Mouse (Mus musculus): ENCODE measurements around the gene Aldoart2. TPM values are rescaled to one million over a fixed set of nuclear protein-coding genes. Genes with fewer than 3 reads are reported as not detected.
"Not testable (repeated sequence)": the region's sequence is repeated elsewhere in the genome, so short reads cannot be mapped to it uniquely, and the experiment has no call there.

Gene Aldoart2
- not detected for total RNA-seq (2021)
- long read RNA-seq, experiment 1, result 0 reads
- long read RNA-seq, experiment 2, result 0 reads

GRCm38 (mm10) chr12:55565206-55565605, at the start of gene Aldoart2:
Aldoart2 (plus strand) TSS chr12:55565239.
- no peak for DNase-seq (ENCODE audit: low spot score in 2 of 2)

- DNase-seq (ENCODE audit: low spot score in 2 of 2), result peak; percentile 20 to 26
These were observed 46.8 kb upstream of the Aldoart2 start for GRCm38 (mm10) chr12:55518061-55518738.

DNA sequence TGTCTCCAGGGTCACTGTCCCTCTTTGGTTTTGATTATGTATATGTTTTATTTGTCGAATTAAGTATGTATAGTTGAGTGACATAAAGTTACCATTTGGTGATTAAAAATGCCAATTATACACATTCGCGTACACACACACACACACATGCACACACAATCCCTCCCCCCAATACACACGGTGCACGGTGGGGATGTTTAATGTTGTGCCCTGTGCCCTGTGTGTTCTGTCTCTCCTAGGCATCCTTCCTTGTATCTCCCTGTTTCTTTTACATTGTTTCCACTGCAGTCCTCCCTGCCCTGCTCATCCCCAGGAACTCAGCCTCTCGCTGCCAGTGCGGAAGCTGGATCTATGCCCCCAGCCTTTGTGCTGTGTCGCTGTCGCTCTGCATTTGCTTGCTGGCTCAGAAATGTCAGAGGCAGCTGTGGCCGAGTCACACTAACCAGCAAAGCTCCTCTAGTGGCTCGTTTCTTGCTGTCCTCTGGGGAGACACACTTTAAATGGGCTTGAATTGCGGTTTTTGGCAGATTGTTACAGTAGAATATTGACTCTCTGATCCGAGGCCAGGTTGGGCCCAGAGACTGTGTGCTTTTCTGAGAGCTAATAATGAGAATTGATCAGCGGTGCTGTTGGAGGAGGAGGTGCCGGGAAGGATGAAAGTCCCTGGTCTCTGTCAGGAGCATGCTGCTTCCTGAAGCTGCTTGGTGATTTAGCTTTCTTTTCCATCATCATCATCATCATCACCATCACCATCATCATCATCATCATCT, 37.9 kb upstream of the Aldoart2 start:
- no peak for DNase-seq (ENCODE audit: low spot score in 2 of 2)

GRCm38 (mm10) chr12:55536537-55537135, 28.4 kb upstream of the Aldoart2 start:
- no peak for DNase-seq (ENCODE audit: low spot score in 2 of 2)

GRCm38 (mm10) chr12:55537742-55538141, 27.3 kb upstream of the Aldoart2 start:
- no peak for DNase-seq (ENCODE audit: low spot score in 2 of 2)

GRCm38 (mm10) chr12:55538328-55538971, 26.6 kb upstream of the Aldoart2 start:
- no peak for DNase-seq (ENCODE audit: low spot score in 2 of 2)

DNA sequence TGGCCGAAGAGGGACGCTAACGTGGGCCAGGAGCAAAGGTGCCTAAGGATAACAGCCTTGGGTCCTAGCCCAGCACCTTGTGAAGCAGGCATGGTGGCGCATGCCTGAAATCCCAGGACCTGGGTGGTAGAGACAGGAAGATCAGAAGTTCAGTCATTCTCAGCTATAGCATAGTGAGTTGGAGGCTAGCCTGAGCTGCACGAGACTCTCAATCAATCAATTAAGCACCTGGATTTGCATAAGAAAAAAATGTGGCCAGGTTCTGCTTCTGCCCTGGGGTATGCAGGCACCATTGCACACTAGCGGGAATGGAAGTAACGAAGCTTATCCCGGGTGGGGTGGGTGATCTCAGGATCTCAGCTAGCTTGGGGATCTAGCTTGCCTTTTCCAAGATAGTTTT, 25.9 kb upstream of the Aldoart2 start:
- DNase-seq (ENCODE audit: low spot score in 2 of 2), result no peak

- not testable (repeated sequence) for DNase-seq (ENCODE audit: low spot score in 2 of 2)
These were observed 10.1 kb upstream of the Aldoart2 start for GRCm38 (mm10) chr12:55554901-55555300.

DNA sequence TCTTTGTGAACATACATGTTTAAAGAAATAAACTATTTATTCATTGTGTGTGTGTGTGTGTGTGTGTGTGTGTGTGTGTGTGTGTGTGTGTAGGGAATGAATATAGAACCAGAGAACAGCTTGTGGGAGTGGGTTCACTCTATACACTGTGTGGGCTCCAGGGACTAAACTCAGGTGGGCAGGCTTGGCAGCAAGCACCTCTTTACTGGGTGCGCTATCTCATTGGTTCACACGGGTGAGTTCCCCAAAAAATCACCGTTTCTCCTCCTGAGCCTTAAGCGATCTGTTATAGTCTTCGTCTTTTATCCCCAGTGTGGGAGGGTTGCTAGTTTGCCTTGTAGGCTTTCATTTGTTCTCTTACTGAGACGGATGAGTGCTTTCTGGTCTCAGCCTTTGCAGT, 7.2 kb upstream of the Aldoart2 start:
- no peak for DNase-seq (ENCODE audit: low spot score in 2 of 2)

GRCm38 (mm10) chr12:55559184-55559855, 5.7 kb upstream of the Aldoart2 start:
- DNase-seq (ENCODE audit: low spot score in 2 of 2), result no peak

DNA sequence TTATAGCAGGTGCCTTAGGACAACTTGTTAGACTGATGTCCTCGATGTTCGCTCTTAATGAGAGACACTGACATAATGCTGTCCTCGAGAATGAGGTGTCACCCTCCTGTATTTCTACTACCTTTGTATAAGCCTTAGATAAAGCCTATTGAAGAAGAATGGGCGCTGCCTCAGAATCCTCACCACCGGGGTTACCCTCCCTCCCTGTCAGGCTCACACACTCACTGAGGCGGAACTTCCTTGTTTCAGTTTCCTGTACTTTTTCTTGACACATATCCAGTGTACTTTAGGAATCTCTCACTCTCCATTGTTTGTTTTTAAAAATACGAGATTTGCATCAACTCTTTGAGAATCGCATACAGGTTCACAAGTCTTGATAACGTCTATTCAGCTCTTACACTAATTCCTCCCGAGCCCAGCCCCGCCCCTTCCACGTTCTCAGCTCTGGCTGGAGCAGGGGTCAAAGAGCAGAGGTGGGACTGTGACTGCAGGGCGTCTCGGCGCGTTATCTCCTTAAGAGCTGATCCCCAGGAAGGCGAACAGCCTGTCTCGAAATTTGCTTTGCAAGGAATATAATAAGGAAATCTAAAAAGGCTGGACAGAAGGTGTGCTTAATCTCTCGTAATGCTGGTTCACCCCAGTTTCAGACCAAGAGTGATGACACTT, 4.9 kb upstream of the Aldoart2 start:
- no peak for DNase-seq (ENCODE audit: low spot score in 2 of 2)

DNA sequence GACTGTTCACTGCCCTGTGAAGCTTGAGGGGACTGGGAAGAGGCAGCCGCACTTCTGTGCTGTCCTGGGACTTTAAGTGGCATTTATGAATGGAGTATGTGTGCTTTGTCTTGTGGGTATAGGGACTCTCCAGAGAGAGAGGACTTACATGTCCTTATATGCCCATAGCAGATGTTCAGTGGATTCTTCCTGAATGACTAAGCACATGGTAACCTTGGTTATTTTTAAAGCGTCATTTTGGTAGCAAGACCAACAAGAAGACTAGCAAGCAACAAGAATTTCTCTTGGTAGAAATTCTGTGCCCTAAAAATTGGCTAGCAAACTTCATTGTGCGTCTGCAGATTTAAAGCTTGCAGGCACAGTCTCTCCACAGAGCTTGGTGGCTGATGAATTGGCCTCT, 1.3 kb upstream of the Aldoart2 start:
- no peak for DNase-seq (ENCODE audit: low spot score in 2 of 2)

DNA sequence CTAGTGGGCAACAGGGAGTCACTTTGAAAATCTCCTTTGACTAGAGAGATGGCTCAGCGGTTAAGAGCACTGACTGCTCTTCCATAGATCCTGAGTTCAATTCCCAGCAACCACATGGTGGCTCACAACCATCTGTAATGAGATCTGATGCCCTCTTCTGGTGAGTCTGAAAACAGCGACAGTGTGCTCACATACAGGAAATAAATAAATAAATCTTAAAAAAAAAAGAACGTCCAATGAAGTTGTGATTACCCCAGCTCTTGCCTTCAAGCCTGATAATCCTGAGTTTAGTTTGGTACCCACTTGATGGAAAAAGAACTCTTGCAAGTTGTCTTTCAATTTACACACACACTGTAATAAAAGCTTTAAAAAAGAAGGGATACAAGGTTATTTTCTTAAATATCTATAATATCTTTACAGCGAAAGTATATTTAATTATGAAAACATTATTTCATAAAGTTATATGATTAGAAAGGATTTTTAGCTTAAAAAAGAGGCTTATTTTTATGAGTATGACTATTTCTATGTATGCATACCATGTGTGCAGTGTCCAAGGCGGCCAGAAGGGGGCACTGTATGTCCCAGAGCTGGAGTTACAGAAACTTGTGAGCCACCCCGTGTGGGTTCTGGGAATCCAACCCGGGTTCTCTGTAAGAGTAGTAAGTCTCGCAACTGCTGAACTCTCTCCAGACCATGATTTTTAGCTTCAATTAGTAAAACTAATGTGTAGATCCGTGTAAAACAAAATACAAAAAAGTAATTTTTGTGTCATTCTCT, 664 bp upstream of the Aldoart2 start:
- no peak for DNase-seq (ENCODE audit: low spot score in 2 of 2)

DNA sequence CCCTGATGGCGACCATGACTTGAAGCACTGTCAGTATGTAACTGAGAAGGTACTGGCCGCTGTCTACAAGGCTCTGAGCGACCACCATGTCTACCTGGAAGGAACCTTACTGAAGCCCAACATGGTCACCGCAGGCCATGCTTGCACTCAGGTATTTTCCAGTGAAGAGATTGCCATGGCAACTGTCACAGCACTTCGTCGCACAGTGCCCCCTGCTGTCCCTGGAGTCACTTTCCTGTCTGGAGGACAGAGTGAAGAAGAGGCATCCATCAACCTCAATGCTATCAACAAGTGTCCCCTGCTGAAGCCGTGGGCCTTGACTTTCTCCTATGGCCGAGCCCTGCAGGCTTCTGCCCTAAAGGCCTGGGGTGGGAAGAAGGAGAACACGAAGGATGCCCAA, 828 bp downstream of the Aldoart2 start:
- no peak for DNase-seq (ENCODE audit: low spot score in 2 of 2)

DNA sequence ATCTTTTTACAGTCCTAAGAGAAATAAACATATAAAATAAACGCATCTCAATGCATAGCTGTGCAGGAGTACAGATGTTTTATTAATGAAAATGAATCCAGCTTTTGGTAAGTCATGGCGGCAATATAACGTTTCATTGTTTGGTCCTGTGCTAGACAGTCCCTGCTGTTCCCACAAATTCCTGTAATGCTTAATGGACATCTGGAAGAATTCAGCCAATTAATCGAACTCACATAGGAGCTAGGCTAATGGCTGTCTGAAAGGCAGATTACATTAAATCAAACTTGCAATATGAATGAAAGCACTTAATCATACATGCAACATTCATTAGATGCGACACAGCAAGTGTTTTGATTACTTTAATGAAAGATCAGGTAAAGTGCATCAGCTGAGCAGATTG, 1.8 kb downstream of the Aldoart2 start:
- no peak for DNase-seq (ENCODE audit: low spot score in 2 of 2)

GRCm38 (mm10) chr12:55568466-55568865, 3.4 kb downstream of the Aldoart2 start:
- no peak for DNase-seq (ENCODE audit: low spot score in 2 of 2)

DNA sequence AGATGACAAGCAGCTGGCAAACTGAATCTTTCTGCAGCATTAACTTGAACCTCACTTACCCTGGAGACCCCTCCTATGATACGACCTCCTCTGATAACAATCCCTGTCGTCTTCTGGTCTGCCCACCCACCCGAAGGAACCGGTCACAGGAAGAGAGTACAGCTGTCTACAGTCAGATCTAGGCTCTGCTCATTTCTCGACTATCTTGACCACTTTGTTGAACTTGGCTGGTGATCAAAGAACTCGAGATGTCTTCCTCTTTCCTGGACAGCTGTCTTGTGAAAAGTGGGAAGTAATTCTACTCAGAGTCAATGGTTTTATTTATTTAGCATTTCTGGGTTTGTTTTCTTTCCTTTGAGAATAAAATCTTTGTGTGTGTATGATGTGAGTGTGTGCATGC, 4.6 kb downstream of the Aldoart2 start:
- no peak for DNase-seq (ENCODE audit: low spot score in 2 of 2)

- no peak for DNase-seq (ENCODE audit: low spot score in 2 of 2)
These were observed 5.6 kb downstream of the Aldoart2 start for GRCm38 (mm10) chr12:55570646-55571045.

DNA sequence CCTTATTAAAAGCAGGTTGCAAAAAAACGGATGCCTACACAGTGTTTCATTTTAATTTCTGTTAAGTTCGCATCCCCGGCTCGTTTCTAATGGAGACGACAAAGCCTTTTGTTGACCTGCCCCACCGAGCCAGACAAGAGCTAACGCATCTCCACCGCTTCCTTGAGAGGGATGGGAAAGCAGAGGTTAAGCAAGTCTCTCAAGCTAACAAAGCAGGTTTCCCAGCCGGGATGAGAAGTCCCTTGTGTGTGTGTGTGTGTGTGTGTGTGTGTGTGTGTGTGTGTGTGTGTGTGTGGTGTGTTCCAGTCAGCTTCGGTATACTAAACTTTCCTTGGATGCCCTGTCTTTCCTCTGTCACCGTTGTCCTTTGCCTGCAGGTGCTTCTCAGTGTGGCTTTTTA, 6.1 kb downstream of the Aldoart2 start:
- DNase-seq (ENCODE audit: low spot score in 2 of 2), result no peak

DNA sequence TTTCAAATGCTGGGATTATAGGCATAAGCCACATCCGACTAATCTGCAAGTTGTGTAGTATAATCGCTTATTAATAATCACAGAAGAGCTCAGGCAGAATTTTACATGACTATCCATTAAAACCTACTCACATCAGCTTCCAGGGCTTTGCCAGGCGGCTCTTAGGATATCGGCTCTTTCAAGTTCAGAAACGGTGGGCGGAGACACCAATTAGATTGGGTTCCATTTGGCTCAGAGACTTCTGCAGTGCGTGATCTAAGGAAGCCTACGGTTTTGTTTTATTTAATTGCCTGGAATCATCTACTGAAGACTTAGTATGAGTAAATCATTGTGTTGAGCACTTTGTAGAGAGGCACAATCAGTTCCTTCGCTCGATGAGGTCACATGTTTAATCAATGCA, 6.6 kb downstream of the Aldoart2 start:
- no peak for DNase-seq (ENCODE audit: low spot score in 2 of 2)

Data from adrenal gland, postnatal 4 days (tissue).